Mouse (Mus musculus) naive thymus-derived CD4-positive, alpha-beta T cell, adult 2 months (primary cell): ENCODE data around the gene Cyb561d2.
"Not testable (repeated sequence)": the region's sequence is repeated elsewhere in the genome, so short reads cannot be mapped to it uniquely, and the experiment has no call there.

Experiments used
- DNase-seq: peaks from one replicate; pipeline ENCODE4 v3.0.0-alpha.2; 2011; ENCODE audit warnings: low read depth

Cyb561d2 gene

GRCm38 (mm10) chr9:107571534-107572326 is 29.7 kb upstream of the Cyb561d2 start:
- no peak for DNase-seq

DNA sequence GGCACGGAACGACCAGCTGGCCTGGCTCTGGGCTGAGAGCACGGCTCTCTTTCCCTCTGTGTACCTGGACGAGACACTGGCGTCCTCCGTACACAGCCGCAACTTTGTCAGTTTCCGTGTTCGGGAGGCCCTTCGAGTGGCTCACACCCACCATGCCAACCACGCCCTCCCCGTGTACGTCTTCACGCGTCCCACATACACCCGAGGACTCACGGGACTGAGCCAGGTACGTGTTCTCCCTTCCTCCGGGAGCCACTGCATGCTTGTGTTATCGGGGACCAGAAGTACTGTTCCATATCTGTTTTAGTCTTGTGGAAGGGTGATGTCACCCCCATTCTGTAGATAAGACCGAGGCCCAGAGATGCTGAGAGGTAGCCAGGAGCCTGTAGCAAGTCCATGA is 28.9 kb upstream of the Cyb561d2 start:
- DNase-seq = no peak

GRCm38 (mm10) chr9:107570016-107570415 is 28.0 kb upstream of the Cyb561d2 start:
- DNase-seq = no peak

- DNase-seq = no peak
Observed at GRCm38 (mm10) chr9:107569270-107569669, 27.3 kb upstream of the Cyb561d2 start.

- peak; percentile 89 for DNase-seq
Observed at GRCm38 (mm10) chr9:107568331-107569261, 26.6 kb upstream of the Cyb561d2 start.

- no peak for DNase-seq
Observed at GRCm38 (mm10) chr9:107567702-107568319, 25.8 kb upstream of the Cyb561d2 start, which contains the start of gene Hyal2. TSS of gene Hyal2 (plus strand) at chr9:107567945.

- no peak for DNase-seq
Observed at GRCm38 (mm10) chr9:107566855-107567254, 24.9 kb upstream of the Cyb561d2 start.

DNA sequence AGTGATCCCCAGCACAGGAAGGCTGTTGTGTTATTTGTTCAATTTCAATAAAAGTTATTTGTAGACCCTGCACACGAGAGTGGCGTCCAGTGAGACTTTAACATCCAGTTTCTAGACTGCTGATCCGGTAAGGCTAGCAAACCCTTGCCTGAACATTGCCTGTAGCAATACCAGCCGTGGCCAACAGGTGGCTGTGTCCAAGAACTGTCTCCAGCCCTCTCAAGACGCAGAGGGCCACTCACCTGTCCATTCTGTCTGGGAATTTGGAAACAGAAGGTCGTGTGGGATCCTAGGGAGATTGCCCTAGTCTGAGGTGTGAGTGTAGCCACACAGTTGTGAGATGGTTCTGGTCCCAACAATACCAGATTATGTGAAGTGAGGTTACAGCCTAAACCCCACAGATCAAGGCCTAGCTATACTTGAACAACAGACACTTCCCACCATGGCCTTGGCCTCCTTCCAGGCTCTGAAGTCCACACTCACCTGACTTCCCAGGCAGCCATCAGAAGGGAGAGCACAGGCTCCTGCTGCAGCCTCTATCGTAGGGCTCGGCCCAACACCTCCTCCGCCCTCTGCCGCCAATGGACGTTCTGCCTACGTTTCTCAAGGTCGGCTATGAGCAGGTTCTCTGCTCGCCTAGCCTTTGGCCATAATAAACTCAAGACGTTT is 24.2 kb upstream of the Cyb561d2 start:
- DNase-seq = peak; percentile 87

DNA sequence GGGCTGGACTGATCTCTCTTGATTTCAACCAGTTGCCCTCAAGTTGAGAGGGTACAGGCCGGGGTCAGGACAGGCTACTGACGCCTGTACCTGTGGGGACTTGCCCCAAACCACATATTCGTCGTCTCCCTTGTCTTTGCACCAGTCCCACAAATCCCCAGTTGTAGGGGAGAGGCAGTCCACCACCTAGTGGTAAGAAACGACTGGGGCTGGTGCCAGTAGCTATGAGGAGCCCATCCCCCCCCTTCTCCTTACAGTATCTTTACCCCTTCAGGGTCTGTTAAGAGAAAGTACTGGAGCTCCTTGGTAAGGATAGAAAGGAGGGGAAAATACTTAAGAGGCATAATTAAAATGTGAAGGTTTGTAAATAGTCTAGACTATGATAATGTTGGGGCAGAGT is 23.6 kb upstream of the Cyb561d2 start:
- not testable (repeated sequence) for DNase-seq

- DNase-seq = peak; percentile 91
Observed at GRCm38 (mm10) chr9:107563029-107563581, 21.1 kb upstream of the Cyb561d2 start, which contains the start of gene Tusc2. TSS of gene Tusc2 (plus strand) at chr9:107563255.

GRCm38 (mm10) chr9:107556346-107556745 is 14.4 kb upstream of the Cyb561d2 start:
- DNase-seq = no peak

DNA sequence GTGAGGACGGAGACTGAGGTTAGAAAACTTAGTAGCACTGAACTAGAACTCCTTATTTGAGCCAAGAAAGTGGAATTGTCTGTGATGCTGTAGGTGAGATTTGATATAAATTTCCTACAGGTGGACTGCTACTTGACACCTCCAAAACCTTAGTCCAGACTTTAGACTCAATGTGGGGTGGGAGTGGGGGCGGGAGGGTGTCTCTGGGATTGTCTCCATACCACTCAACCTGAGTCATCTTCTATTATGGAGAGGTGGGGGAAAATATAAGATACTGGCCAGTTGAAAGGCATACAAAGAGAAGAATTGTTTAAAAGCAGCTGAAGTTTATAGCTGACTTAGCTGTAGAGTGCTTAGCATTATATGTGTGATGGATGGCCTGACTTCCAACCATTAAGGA is 13.7 kb upstream of the Cyb561d2 start:
- DNase-seq = no peak

- DNase-seq = no peak
Observed at GRCm38 (mm10) chr9:107555031-107555457, 13.1 kb upstream of the Cyb561d2 start.

- peak; percentile 100 for DNase-seq
Observed at GRCm38 (mm10) chr9:107554319-107554825, 12.4 kb upstream of the Cyb561d2 start.

DNA sequence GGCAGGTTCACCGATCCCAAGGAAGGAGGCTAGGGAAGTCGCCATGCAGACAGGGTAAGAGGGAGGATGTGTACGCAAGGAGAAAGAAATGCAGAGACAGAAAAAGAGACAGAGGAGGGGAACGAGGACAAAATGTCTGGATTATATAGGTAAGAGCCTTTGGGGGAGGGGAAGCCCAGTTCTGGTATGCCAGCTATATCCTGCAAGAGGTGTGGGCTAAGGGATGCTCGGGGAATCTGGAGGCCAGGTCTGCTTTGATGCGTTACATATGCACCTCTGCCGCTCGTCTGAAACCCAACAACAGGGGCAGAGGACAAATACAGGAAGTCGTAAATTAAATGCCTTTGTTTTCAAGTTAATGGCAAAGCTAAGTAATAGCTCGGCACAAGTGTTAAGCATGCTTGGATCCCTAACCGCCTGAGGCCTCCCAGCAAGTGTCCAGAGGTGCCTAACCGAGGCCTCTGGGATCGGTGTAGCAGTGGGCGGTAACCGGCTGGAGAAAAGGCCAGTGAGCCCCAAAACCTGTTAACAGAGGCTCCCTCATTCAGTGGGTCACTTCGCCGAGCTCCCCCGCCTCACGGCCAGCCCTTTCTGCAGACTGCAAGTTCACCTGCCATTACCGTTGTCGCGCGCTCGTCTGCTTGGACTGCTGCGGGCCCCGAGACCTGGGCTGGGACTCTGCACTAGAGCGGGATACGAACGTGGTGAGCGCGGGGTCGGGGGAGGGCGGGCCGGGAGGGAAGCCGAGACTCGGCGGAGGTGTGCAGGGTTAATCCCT is 11.7 kb upstream of the Cyb561d2 start:
- peak; percentile 62 for DNase-seq

DNA sequence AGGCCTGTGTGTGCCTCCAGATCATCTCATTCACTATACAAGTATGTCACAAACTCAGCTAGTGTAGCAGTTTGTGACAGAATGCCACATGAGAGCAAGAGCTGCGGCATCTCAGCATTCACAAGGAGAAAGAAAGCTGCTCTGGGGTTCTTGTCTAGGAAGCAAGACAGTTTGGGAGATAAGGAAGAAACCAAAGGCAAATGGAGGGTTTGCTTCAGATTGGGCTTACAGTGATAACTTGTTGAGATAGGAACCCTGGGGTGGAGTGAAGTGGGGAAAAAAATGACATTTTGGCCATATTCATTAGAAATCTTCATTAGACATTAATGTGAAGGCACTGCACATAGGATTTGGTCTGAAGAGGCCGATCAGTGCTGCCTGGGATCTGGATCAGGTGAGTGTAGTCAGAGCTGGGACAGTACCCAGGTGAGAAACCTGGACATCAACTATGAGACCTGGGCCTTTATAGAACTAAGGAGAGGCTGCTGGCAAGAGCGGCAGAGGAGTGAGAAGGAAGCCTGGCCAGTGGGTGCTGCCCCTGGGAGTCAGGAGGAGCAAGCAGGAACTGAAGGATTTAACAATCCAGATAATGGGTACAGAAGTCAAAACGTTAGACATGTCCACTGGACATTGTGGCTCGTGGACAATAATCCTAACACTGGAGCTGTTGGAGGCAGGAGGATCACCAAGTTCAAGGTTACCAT is 10.8 kb upstream of the Cyb561d2 start:
- DNase-seq = no peak

DNA sequence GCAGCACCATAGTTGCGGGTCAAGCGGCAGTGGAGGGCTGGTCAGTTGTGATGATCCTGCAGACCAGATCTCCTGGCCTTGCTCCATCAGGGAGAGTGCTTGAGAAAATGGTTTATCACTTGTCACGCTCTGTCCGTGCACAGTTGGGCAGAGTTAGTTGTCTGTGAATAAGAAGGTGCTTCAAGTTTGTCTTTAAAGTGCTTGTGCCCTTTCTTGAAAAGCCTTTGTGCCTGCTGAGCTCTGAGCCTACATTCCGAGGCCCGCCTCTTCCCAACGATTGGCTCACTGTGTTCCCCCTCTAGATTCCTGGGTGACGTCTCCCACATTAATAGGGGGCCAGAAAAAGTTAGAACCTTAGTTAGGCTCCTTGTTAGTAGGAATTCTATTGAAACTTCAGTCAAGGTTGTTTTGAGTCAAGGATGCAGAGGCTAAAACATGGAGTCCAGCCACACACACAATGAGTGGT is 9.9 kb upstream of the Cyb561d2 start:
- no peak for DNase-seq

DNA sequence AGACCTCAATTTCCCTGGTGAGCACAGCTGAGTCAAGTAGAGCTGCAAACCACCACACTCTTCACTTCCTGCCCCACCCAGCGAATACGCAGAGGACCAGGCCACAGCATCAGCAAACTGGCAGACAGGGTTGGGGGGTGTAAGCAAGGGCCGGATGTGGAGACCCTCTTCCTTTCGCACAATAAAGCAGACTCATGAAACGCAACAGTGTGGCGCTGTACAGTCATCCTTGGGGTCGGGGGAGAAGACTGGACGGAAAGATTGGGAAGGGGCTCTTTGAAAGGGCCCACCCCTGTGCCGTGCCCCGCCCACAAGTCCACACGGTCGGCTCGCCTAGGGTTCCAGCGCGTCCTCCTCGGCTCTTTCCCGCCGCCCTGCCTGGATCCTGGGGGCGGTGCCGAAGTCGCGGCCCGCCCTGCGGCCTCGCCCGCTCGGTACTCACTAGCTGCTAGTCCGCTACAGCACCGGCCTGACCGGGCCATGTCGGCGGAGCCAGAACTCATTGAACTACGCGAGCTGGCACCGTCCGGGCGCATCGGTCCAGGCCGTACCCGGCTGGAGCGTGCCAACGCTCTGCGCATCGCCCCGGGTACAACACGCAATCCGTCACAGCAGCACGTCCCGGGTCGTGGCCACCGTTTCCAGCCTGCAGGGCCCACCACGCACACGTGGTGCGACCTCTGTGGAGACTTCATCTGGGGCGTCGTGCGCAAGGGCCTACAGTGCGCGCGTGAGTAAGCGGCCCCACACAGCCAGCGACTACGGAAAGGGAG is 9.3 kb upstream of the Cyb561d2 start, which contains the start of gene Rassf1:
Rassf1 (plus strand) TSS at position 439 of the 773 bp plus-strand sequence.
- DNase-seq = peak; percentile 88
